Comparison of ENCODE assay signal across 1 mouse cellular context in the genomic region with DNA sequence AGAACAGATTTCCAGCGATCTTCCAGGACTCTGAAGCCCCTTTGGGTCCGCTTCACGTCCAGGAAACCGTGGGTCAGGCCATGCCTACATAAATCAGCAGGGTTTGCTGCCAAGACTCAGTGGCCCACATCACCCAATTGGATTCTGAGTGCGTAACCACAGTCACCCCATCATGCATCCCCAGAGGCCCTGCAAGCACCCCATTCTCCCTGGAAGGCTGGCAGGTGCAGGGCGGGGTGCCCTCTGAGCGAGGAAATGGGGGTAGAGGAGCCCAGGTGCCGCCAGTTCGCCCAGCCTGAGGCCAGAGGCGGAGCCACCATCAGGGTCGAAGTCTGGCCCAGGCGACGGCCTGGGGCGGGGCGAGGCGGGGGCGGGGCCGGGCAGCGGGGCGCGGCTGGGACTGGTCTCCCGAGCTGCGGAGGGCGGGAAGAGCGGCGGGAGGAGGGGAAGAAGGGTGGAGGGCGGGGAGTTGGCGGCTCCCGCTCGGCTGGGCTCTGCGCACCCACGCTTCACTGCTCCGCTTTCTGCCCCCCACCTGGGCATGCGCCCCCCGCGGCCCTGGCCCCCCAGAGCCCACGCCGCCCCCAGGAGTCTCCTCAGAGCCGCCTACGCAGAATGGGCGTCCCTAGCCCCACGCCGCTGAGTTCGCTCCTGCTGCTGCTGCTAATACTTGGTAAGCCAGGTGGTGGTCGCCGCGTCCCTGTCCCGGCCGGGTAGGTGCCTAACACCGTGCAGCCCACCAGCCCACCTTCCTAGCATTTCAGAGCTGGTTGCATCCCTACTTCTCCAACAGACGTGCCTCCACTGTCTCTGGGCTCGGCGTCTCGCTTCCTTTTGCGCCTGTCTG.
TF ChIP-seq lines count a peak whose summit lies in the region.

No protein-coding gene starts in this region.

TF ChIP-seq in C2C12, 6 proteins besides CTCF, POLR2A, EP300 and RAD21 (continued from another document):
- no peak for TF ChIP-seq USF1 (IDR thresholded peaks at IDR 0.05; ENCODE audit: low read depth)
- TF ChIP-seq CEBPB (IDR thresholded peaks at IDR 0.05; ENCODE audit: low read depth) = no peak
- no peak for TF ChIP-seq MYOG (IDR thresholded peaks at IDR 0.05; ENCODE audit: control insufficient read depth, extremely low read depth, insufficient read length)
- no peak for TF ChIP-seq FOSL1 (IDR thresholded peaks at IDR 0.05; ENCODE audit: insufficient read depth, low read length, poor library complexity, severe bottlenecking)
- TF ChIP-seq MYOD1 (IDR thresholded peaks at IDR 0.05; ENCODE audit: control insufficient read depth, insufficient read length, low read depth) = no peak
